Mouse (Mus musculus) heart, embryonic 13.5 days (tissue): Measurements from ENCODE around the gene Ifit1bl2. TPM values are rescaled to one million over a fixed set of nuclear protein-coding genes. Genes with fewer than 3 reads are reported as not detected.

Experiments used
- ATAC-seq: fragments of 200-750 bp; cut with Nextera tagmentation; 2 replicates; pipeline ENCODE4 v1.8.0; 2017; ENCODE audit warnings: moderate TSS enrichment; ENCODE audit not compliant: insufficient number of reproducible peaks, low FRiP score, low TSS enrichment; ENCODE audit errors: extremely low read depth
- H3K27ac ChIP-seq: fragments of 300-500 bp; sonication (generic); replicated peaks from 2 replicates; pipeline ENCODE4 v1.5.1; 2015; ENCODE audit warnings: moderate library complexity, mild to moderate bottlenecking, inconsistent platforms
- H3K27me3 ChIP-seq: fragments of 300-500 bp; sonication (generic); replicated peaks from 2 replicates; pipeline ENCODE4 v1.6.1; 2015; ENCODE audit warnings: mild to moderate bottlenecking, inconsistent platforms
- H3K36me3 ChIP-seq: fragments of 300-500 bp; sonication (generic); 2 replicates; pipeline ENCODE4 v1.6.1; 2015; ENCODE audit warnings: mild to moderate bottlenecking, inconsistent platforms
- H3K4me1 ChIP-seq: fragments of 300-500 bp; sonication (generic); 2 replicates; pipeline ENCODE4 v1.6.1; 2015; ENCODE audit warnings: inconsistent platforms
- H3K4me2 ChIP-seq: fragments of 300-500 bp; sonication (generic); 2 replicates; pipeline ENCODE4 v1.6.1; 2015; ENCODE audit warnings: inconsistent platforms, mild to moderate bottlenecking, moderate library complexity
- H3K4me3 ChIP-seq: fragments of 300-500 bp; sonication (generic); 2 replicates; pipeline ENCODE4 v1.5.1; 2015; ENCODE audit warnings: moderate library complexity, mild to moderate bottlenecking, inconsistent platforms
- H3K9ac ChIP-seq: fragments of 300-500 bp; sonication (generic); 2 replicates; pipeline ENCODE4 v1.6.1; 2015; ENCODE audit warnings: inconsistent platforms, mild to moderate bottlenecking, moderate library complexity
- H3K9me3 ChIP-seq: fragments of 300-500 bp; sonication (generic); 2 replicates; pipeline ENCODE4 v1.6.1; 2016; ENCODE audit warnings: inconsistent platforms
- WGBS: fragments of 180-500 bp; shearing (Covaris S2); methylation state at CpG from one replicate; pipeline ENCODE4 v1.1.7; 2015; ENCODE audit warnings: mixed read lengths; 5-methylcytosine and 5-hydroxymethylcytosine counted together
- polyA plus RNA-seq: library from polyadenylated mRNA; unstranded; fragments of >200 nt; fragmentation: Nextera tagmentation; extraction: Ambion mirVana; gene quantifications from 2 replicates; pipeline ENCODE4 v1.2.1, GENCODE M21; 2015

Gene Ifit1bl2
- polyA plus RNA-seq: 0.72 and 0.98 TPM in 2 replicates

- Histone ChIP-seq H3K27ac (no peak within 1 kb of the TSS), H3K36me3 (no peaks in the 10 kb centered on the region), H3K9me3 (no peaks in the 10 kb centered on the region), H3K9ac (peak within 1 kb of the TSS; percentile 8), H3K4me3 (peak within 1 kb of the TSS; percentile 10; the same call in 1 of the 2 replicates), H3K4me1 (peaks cover 17% of the 10 kb centered on the region), H3K27me3 (peaks cover 17% of the 10 kb centered on the region), H3K4me2 (peak within 1 kb of the TSS; percentile 46)
- WGBS: 27% methylated on average over 4 of the region's 4 CpGs
- no peak for ATAC-seq
Measured at GRCm38 (mm10) chr19:34640623-34641022, at the start of gene Ifit1bl2, which contains the start of gene Ifit1. TSS of gene Ifit1bl2 (minus strand) at chr19:34640743. TSS of gene Ifit1 (plus strand) at chr19:34640871.

GRCm38 (mm10) chr19:34685530-34685929 is 45.0 kb upstream of the Ifit1bl2 start:
- H3K4me1 ChIP-seq: peaks cover 4% of the 10 kb centered on the region; the same call in 1 of the 2 replicates
- H3K4me2 ChIP-seq: no peak overlapping the region
- H3K27me3 ChIP-seq: no peaks in the 10 kb centered on the region
- no peaks in the 10 kb centered on the region for H3K36me3 ChIP-seq
- H3K27ac ChIP-seq: no peak overlapping the region
- WGBS: 88% methylated on average over 1 of the region's 1 CpGs
- no peak overlapping the region for H3K4me3 ChIP-seq
- no peaks in the 10 kb centered on the region for H3K9me3 ChIP-seq
- no peak for ATAC-seq
- H3K9ac ChIP-seq: no peak overlapping the region

- no peak for ATAC-seq
- Histone ChIP-seq H3K4me3 (no peak overlapping the region), H3K9ac (no peak overlapping the region), H3K36me3 (no peaks in the 10 kb centered on the region), H3K4me2 (no peak overlapping the region), H3K27me3 (no peaks in the 10 kb centered on the region), H3K27ac (no peak overlapping the region), H3K9me3 (no peaks in the 10 kb centered on the region), H3K4me1 (peaks cover 4% of the 10 kb centered on the region; the same call in 1 of the 2 replicates)
- 50% methylated on average over 1 of the region's 1 CpGs for WGBS
Measured at GRCm38 (mm10) chr19:34684857-34685256, 44.3 kb upstream of the Ifit1bl2 start.

GRCm38 (mm10) chr19:34678428-34678827 is 37.9 kb upstream of the Ifit1bl2 start:
- 40% methylated on average over 4 of the region's 4 CpGs for WGBS
- Histone ChIP-seq H3K36me3 (peaks cover 11% of the 10 kb centered on the region; the same call in 1 of the 2 replicates), H3K27me3 (no peaks in the 10 kb centered on the region), H3K9me3 (no peaks in the 10 kb centered on the region), H3K9ac (0 out of 2 replicates have a peak overlapping the region, but pooled peaks have one; percentile 24), H3K4me3 (no peak overlapping the region), H3K4me2 (no peak overlapping the region), H3K27ac (no peak overlapping the region), H3K4me1 (peaks cover 14% of the 10 kb centered on the region)
- ATAC-seq: no peak

GRCm38 (mm10) chr19:34673476-34673875 is 32.9 kb upstream of the Ifit1bl2 start:
- Histone ChIP-seq H3K4me3 (no peak overlapping the region), H3K27me3 (no peaks in the 10 kb centered on the region), H3K4me1 (peaks cover 12% of the 10 kb centered on the region), H3K36me3 (peaks cover 16% of the 10 kb centered on the region; the same call in 1 of the 2 replicates), H3K4me2 (no peak overlapping the region), H3K27ac (no peak overlapping the region), H3K9ac (no peak overlapping the region), H3K9me3 (no peaks in the 10 kb centered on the region)
- 58% methylated on average over 7 of the region's 7 CpGs for WGBS
- no peak for ATAC-seq

GRCm38 (mm10) chr19:34666127-34666526 is 25.6 kb upstream of the Ifit1bl2 start:
- no peak for ATAC-seq
- H3K4me1 ChIP-seq: peaks cover 7% of the 10 kb centered on the region
- H3K36me3 ChIP-seq: no peaks in the 10 kb centered on the region
- no peak overlapping the region for H3K4me3 ChIP-seq
- no peak overlapping the region for H3K27ac ChIP-seq
- H3K9ac ChIP-seq: no peak overlapping the region
- WGBS: under 1% methylated on average over 5 of the region's 5 CpGs
- H3K9me3 ChIP-seq: no peaks in the 10 kb centered on the region
- H3K27me3 ChIP-seq: no peaks in the 10 kb centered on the region
- no peak overlapping the region for H3K4me2 ChIP-seq

- H3K4me1 ChIP-seq: peaks cover 7% of the 10 kb centered on the region
- no peaks in the 10 kb centered on the region for H3K36me3 ChIP-seq
- H3K4me2 ChIP-seq: peak overlapping the region; percentile 66
- ATAC-seq: no peak
- H3K4me3 ChIP-seq: no peak overlapping the region; the same call in 1 of the 2 replicates
- H3K9me3 ChIP-seq: no peaks in the 10 kb centered on the region
- 0 out of 2 replicates have a peak overlapping the region, but pooled peaks have one; percentile 51 for H3K27ac ChIP-seq
- WGBS: 51% methylated on average over 4 of the region's 5 CpGs
- H3K27me3 ChIP-seq: no peaks in the 10 kb centered on the region
- 0 out of 2 replicates have a peak overlapping the region, but pooled peaks have one; percentile 62 for H3K9ac ChIP-seq
Measured at GRCm38 (mm10) chr19:34662740-34663139, 22.2 kb upstream of the Ifit1bl2 start.

GRCm38 (mm10) chr19:34662067-34662507 is 21.5 kb upstream of the Ifit1bl2 start:
- ATAC-seq: peak; percentile 85
- H3K4me1 ChIP-seq: peaks cover 11% of the 10 kb centered on the region
- peak overlapping the region; percentile 50 for H3K4me3 ChIP-seq
- H3K36me3 ChIP-seq: no peaks in the 10 kb centered on the region
- peak overlapping the region; percentile 51; the same call in 1 of the 2 replicates for H3K27ac ChIP-seq
- WGBS: 8% methylated on average over 13 of the region's 13 CpGs
- H3K4me2 ChIP-seq: peak overlapping the region; percentile 66
- H3K27me3 ChIP-seq: no peaks in the 10 kb centered on the region
- no peaks in the 10 kb centered on the region for H3K9me3 ChIP-seq
- H3K9ac ChIP-seq: peak overlapping the region; percentile 62; the same call in 1 of the 2 replicates

GRCm38 (mm10) chr19:34656511-34657298 is 16.2 kb upstream of the Ifit1bl2 start:
- no peaks in the 10 kb centered on the region for H3K36me3 ChIP-seq
- peak; percentile 84 for ATAC-seq
- H3K4me2 ChIP-seq: peak overlapping the region; percentile 4; the same call in 1 of the 2 replicates
- WGBS: 12% methylated on average over 2 of the region's 2 CpGs
- no peaks in the 10 kb centered on the region for H3K9me3 ChIP-seq
- H3K4me1 ChIP-seq: peaks cover 18% of the 10 kb centered on the region
- H3K4me3 ChIP-seq: no peak overlapping the region
- H3K27ac ChIP-seq: peak overlapping the region; percentile 44
- no peaks in the 10 kb centered on the region for H3K27me3 ChIP-seq
- H3K9ac ChIP-seq: no peak overlapping the region

- ATAC-seq: no peak
- H3K27ac ChIP-seq: no peak overlapping the region
- WGBS: 86% methylated on average over 10 of the region's 10 CpGs
Measured at GRCm38 (mm10) chr19:34655227-34655805, 14.8 kb upstream of the Ifit1bl2 start.

GRCm38 (mm10) chr19:34650997-34651396 is 10.5 kb upstream of the Ifit1bl2 start:
- Histone ChIP-seq H3K27me3 (no peaks in the 10 kb centered on the region), H3K36me3 (no peaks in the 10 kb centered on the region), H3K9ac (no peak overlapping the region), H3K4me1 (peaks cover 2% of the 10 kb centered on the region; the same call in 1 of the 2 replicates), H3K4me3 (no peak overlapping the region), H3K4me2 (no peak overlapping the region), H3K9me3 (no peaks in the 10 kb centered on the region), H3K27ac (no peak overlapping the region)
- ATAC-seq: no peak
- WGBS: 75% methylated on average over 6 of the region's 6 CpGs

More at GRCm38 (mm10) chr19:34655227-34655805, 14.8 kb upstream of the Ifit1bl2 start:
- Histone ChIP-seq H3K36me3 (no peaks in the 10 kb centered on the region), H3K27me3 (no peaks in the 10 kb centered on the region), H3K4me3 (no peak overlapping the region), H3K9me3 (no peaks in the 10 kb centered on the region), H3K4me2 (no peak overlapping the region), H3K4me1 (peaks cover 16% of the 10 kb centered on the region), H3K9ac (no peak overlapping the region)
